Mouse (Mus musculus) liver, postnatal 0 days (tissue): ENCODE results near the gene Bbof1.

Experiments used
- CTCF ChIP-seq: sonication (generic); IDR thresholded peaks from 2 replicates; pipeline ENCODE4 v1.5.1; 2016; ENCODE audit warnings: antibody characterized with exemption, low read depth
- EP300 ChIP-seq: IDR thresholded peaks from 2 replicates; pipeline ENCODE4 v1.6.1; 2016; ENCODE audit warnings: antibody characterized with exemption, low read depth, mild to moderate bottlenecking

DNA sequence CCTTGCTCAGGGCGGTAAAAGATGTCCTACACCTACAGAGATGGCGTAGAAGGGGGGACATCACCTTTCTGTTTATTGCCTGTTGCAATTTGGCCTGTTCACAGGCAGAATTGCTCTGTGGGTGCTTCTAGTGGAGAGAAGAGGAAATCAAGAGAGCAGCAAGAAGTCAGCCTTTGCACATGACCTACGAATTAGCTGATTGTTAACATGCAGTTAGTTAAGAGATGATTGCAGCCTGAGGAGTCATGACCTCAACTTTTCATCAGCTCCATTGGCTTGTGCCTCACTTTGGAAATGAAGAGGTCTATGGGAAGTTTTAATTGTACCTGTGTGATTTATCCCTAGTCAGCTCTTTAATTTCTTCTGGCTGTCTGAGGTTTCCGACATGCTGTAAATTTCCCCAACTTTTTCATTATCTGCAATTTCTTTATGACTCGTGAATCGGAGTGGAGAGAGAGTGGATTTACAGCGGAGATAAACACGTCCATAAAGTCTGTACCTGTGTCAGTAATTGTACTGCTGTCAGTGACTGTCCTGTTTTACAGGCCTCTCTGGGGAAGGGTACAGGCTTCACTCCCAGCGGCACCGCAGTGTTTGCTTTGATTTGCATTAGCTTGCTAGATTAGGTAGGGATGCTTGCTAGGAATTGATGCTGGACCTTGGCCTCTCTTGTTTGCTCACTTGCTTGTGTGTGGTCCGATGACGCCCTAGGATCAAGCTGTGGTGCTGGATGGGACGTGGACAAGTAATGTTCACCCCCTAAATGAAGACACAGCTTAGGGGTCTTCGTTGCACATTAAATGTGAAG is 74.1 kb downstream of the Bbof1 start:
- no peak for TF ChIP-seq CTCF
- TF ChIP-seq EP300: no peak
